Mouse (Mus musculus) heart, postnatal 0 days (tissue): ENCODE measurements around the gene St3gal4.

ENCODE experiments used
- CTCF ChIP-seq: IDR thresholded peaks from 2 replicates; pipeline ENCODE4 v1.5.1; 2016; ENCODE audit warnings: antibody characterized with exemption, control low read depth, low read depth
- EP300 ChIP-seq: IDR thresholded peaks from 2 replicates; pipeline ENCODE4 v1.6.1; 2016; ENCODE audit warnings: antibody characterized with exemption, low read depth

- no peak for TF ChIP-seq CTCF
- TF ChIP-seq EP300 = no peak
Observed at GRCm38 (mm10) chr9:35032457-35032856, 86.6 kb downstream of the St3gal4 start.
